Comparison of ENCODE assay signal across 12 mouse cellular contexts in genomic region chr11:70596094-70596493, GRCm38 (mm10). TPM values are rescaled to one million over a fixed set of nuclear protein-coding genes. Genes with fewer than 3 reads are reported as not detected.
DNase-seq lines count a peak whose midpoint lies in the region; ATAC-seq and TF ChIP-seq lines count a peak whose summit lies in the region.
"Had no signal": no experiment of that assay in that cellular context is flagged by ENCODE, and none has a peak within 500 bp of the region (broad histone marks: within the 10 kb centered on the region; RNA-seq: fewer than 3 reads in every experiment).

No protein-coding gene starts in this region.

- H3K9ac ChIP-seq in hindbrain, embryonic 11.5 days (ENCODE audit: low read depth, low read length) = no peak overlapping the region
- H3K9ac ChIP-seq: lung, embryonic 14.5 days had no signal

- H3K4me3 ChIP-seq in megakaryocyte, embryonic 14.5 days (replicated peaks) = peak overlapping the region; percentile 54
- no peak overlapping the region for H3K4me3 ChIP-seq in hindbrain, embryonic 11.5 days (ENCODE audit: low read depth, low read length)
- H3K4me3 ChIP-seq in small intestine, adult 2 months (ENCODE audit: low read depth, low read length) = no peak overlapping the region

- H3K9me3 ChIP-seq in megakaryocyte, embryonic 14.5 days = no peaks in the 10 kb centered on the region
- H3K9me3 ChIP-seq in hindbrain, embryonic 11.5 days (ENCODE audit: control insufficient read depth, low read length) = no peaks in the 10 kb centered on the region

- intact Hi-C loops in heart, postnatal 14 days (cut with DNase I) = no loop called here

- ATAC-seq in megakaryocyte, adult 5-6 weeks (ENCODE audit: poor library complexity, severe bottlenecking) = no peak
- ATAC-seq in hindbrain, embryonic 11.5 days (ENCODE audit: low FRiP score) = no peak; the same call in 1 of the 2 replicates

- peaks cover 82% of the 10 kb centered on the region for H3K36me3 ChIP-seq in megakaryocyte, embryonic 14.5 days (replicated peaks; ENCODE audit: low read length)
- no peaks in the 10 kb centered on the region for H3K36me3 ChIP-seq in hindbrain, embryonic 11.5 days (ENCODE audit: control insufficient read depth, insufficient read depth, low read length)
- H3K36me3 ChIP-seq in small intestine, adult 2 months (ENCODE audit: control insufficient read depth, insufficient read depth, low read length) = peaks cover 18% of the 10 kb centered on the region

- no peaks in the 10 kb centered on the region for H3K27me3 ChIP-seq in megakaryocyte, embryonic 14.5 days (replicated peaks)
- H3K27me3 ChIP-seq in hindbrain, embryonic 11.5 days (ENCODE audit: control insufficient read depth, insufficient read depth, low read length) = no peaks in the 10 kb centered on the region
- no peaks in the 10 kb centered on the region for H3K27me3 ChIP-seq in small intestine, adult 2 months (ENCODE audit: control insufficient read depth, insufficient read depth, low read length)

- TF ChIP-seq CTCF in small intestine, adult 2 months (IDR thresholded peaks at IDR 0.05; ENCODE audit: extremely low read depth, insufficient read length, insufficient replicate concordance, low read depth, low read length) = no peak

- no peak for TF ChIP-seq POLR2A in small intestine, adult 2 months (IDR thresholded peaks at IDR 0.05; ENCODE audit: low read depth, low read length)

- H3K4me2 ChIP-seq in hindbrain, embryonic 11.5 days (replicated peaks; ENCODE audit: low read depth, low read length) = no peak overlapping the region
- H3K4me2 ChIP-seq: lung, embryonic 14.5 days had no signal

- 61% methylated on average over 4 of the region's 4 CpGs for WGBS in hindbrain, embryonic 11.5 days
- WGBS in small intestine, adult 2 months = 33% methylated on average over 4 of the region's 4 CpGs

- H3K4me1 ChIP-seq in megakaryocyte, embryonic 14.5 days = peaks cover 98% of the 10 kb centered on the region
- H3K4me1 ChIP-seq in hindbrain, embryonic 11.5 days (replicated peaks; ENCODE audit: control insufficient read depth, insufficient read depth, low read length) = no peaks in the 10 kb centered on the region
- H3K4me1 ChIP-seq in small intestine, adult 2 months (ENCODE audit: control insufficient read depth, insufficient read depth, insufficient read length, low read length) = peaks cover 30% of the 10 kb centered on the region

- peak overlapping the region; percentile 44; the same call in 1 of the 2 replicates for H3K27ac ChIP-seq in hindbrain, embryonic 11.5 days (ENCODE audit: low read depth, low read length)
- H3K27ac ChIP-seq in small intestine, adult 2 months (ENCODE audit: insufficient read depth, low read depth, low read length) = peak overlapping the region; percentile 92

- peak; percentile 93 for DNase-seq in heart, adult 11 months
- DNase-seq in heart, postnatal 14 days = no peak
- no peak for DNase-seq in hindbrain, embryonic 11.5 days (ENCODE audit: low spot score)
- no peak for DNase-seq in urinary bladder, postnatal 4 days (ENCODE audit: low spot score in 2 of 2)
- DNase-seq in natural killer cell, adult 2 months (ENCODE audit: low spot score in 2 of 2) = no peak
- DNase-seq: kidney, postnatal 4 days; lung, embryonic 14.5 days had no signal

RNA-seq across cellular contexts. Expression of gene 4930544D05Rik, which starts 19.6 kb away (rescaled TPM):
- not detected for total RNA-seq in heart, postnatal 14 days (2021)
- polyA plus RNA-seq in megakaryocyte, embryonic 14.5 days (2012; ENCODE audit: insufficient read depth, low replicate concordance) = not detected in 2 replicates
- total RNA-seq in megakaryocyte, adult 5-6 weeks (2015) = not detected in 2 replicates
- not detected in 2 replicates for total RNA-seq in megakaryocyte, adult 5-6 weeks (2017)
- not detected in 2 replicates for polyA plus RNA-seq in hindbrain, embryonic 11.5 days (2014; fragmentation: Nextera tagmentation; extraction: Ambion mirVana)
- not detected in 2 replicates for polyA plus RNA-seq in small intestine, adult 2 months (2012; rRNA removed)
- total RNA-seq: gastrocnemius, adult 18-20 months had no signal
- polyA plus RNA-seq: lung, embryonic 14.5 days; urinary bladder, adult 2 months had no signal

RNA-seq across cellular contexts. Expression of gene Chrne, which starts 22.9 kb away (rescaled TPM):
- not detected for total RNA-seq in heart, postnatal 14 days (2021)
- 0.83 TPM in 1 of 2 replicates, not detected in the other for polyA plus RNA-seq in megakaryocyte, embryonic 14.5 days (2012; ENCODE audit: insufficient read depth, low replicate concordance)
- total RNA-seq in megakaryocyte, adult 5-6 weeks (2015) = 0.36 TPM in 1 of 2 replicates, not detected in the other
- total RNA-seq in megakaryocyte, adult 5-6 weeks (2017) = 0.41 and 1.2 TPM in 2 replicates
- polyA plus RNA-seq in hindbrain, embryonic 11.5 days (2014; fragmentation: Nextera tagmentation; extraction: Ambion mirVana) = not detected in 2 replicates
- polyA plus RNA-seq in small intestine, adult 2 months (2012; rRNA removed) = 0.06 TPM in 1 of 2 replicates, not detected in the other
- polyA plus RNA-seq: lung, embryonic 14.5 days had no signal

RNA-seq across cellular contexts. Expression of gene Mink1, which starts 33.4 kb away (rescaled TPM):
- 10 to 100 TPM; 42.2 to 44.1 TPM for total RNA-seq in heart, postnatal 14 days (2021)
- polyA plus RNA-seq in megakaryocyte, embryonic 14.5 days (2012; ENCODE audit: insufficient read depth, low replicate concordance) = 122 and 129 TPM in 2 replicates
- 20.6 and 21.3 TPM in 2 replicates for total RNA-seq in megakaryocyte, adult 5-6 weeks (2015)
- 12.7 and 17.5 TPM in 2 replicates for total RNA-seq in megakaryocyte, adult 5-6 weeks (2017)
- polyA plus RNA-seq in hindbrain, embryonic 11.5 days (2014; fragmentation: Nextera tagmentation; extraction: Ambion mirVana) = 11.9 and 17.6 TPM in 2 replicates
- 43.6 and 82.0 TPM in 2 replicates for polyA plus RNA-seq in small intestine, adult 2 months (2012; rRNA removed)

RNA-seq across cellular contexts. Expression of gene Gp1ba, which starts 42.8 kb away (rescaled TPM):
- under 1 TPM; 0.17 to 0.22 TPM for total RNA-seq in heart, postnatal 14 days (2021)
- 898 and 1,061 TPM in 2 replicates for polyA plus RNA-seq in megakaryocyte, embryonic 14.5 days (2012; ENCODE audit: insufficient read depth, low replicate concordance)
- total RNA-seq in megakaryocyte, adult 5-6 weeks (2015) = 0.20 and 0.23 TPM in 2 replicates
- 0.04 TPM in 1 of 2 replicates, not detected in the other for total RNA-seq in megakaryocyte, adult 5-6 weeks (2017)
- 0.64 and 1.2 TPM in 2 replicates for polyA plus RNA-seq in hindbrain, embryonic 11.5 days (2014; fragmentation: Nextera tagmentation; extraction: Ambion mirVana)
- polyA plus RNA-seq in small intestine, adult 2 months (2012; rRNA removed) = 0.04 and 0.22 TPM in 2 replicates

RNA-seq across cellular contexts. Expression of gene Rnf167, which starts 50.9 kb away (rescaled TPM):
- total RNA-seq in heart, postnatal 14 days (2021) = 10 to 100 TPM; 52.0 to 54.4 TPM
- 102 and 125 TPM in 2 replicates for polyA plus RNA-seq in megakaryocyte, embryonic 14.5 days (2012; ENCODE audit: insufficient read depth, low replicate concordance)
- 75.6 and 82.1 TPM in 2 replicates for total RNA-seq in megakaryocyte, adult 5-6 weeks (2015)
- 57.4 and 60.0 TPM in 2 replicates for total RNA-seq in megakaryocyte, adult 5-6 weeks (2017)
- polyA plus RNA-seq in hindbrain, embryonic 11.5 days (2014; fragmentation: Nextera tagmentation; extraction: Ambion mirVana) = 86.6 and 94.3 TPM in 2 replicates
- polyA plus RNA-seq in small intestine, adult 2 months (2012; rRNA removed) = 43.0 and 114 TPM in 2 replicates
